Mouse (Mus musculus) liver, postnatal 0 days (tissue): ENCODE data around the gene Srprb.

Source experiments
- CTCF ChIP-seq: sonication (generic); IDR thresholded peaks from 2 replicates; pipeline ENCODE4 v1.5.1; 2016; ENCODE audit warnings: antibody characterized with exemption, low read depth
- EP300 ChIP-seq: IDR thresholded peaks from 2 replicates; pipeline ENCODE4 v1.6.1; 2016; ENCODE audit warnings: antibody characterized with exemption, low read depth, mild to moderate bottlenecking

- TF ChIP-seq CTCF (no peak), EP300 (no peak)
Measured at GRCm38 (mm10) chr9:103139481-103139880, 62.5 kb downstream of the Srprb start.
